Mouse (Mus musculus) erythroblast, embryonic 14.5 days (primary cell): Measurements from ENCODE around the gene Pigv.

Experiments used
- GATA1 ChIP-seq: IDR thresholded peaks from 2 replicates; pipeline ENCODE4 v1.6.1; 2012; ENCODE audit warnings: low read length, inconsistent platforms, mixed read lengths
- TAL1 ChIP-seq: IDR thresholded peaks from 3 replicates; pipeline ENCODE4 v1.6.1; 2012; ENCODE audit warnings: low read length, inconsistent platforms, mixed read lengths

- no peak for TF ChIP-seq TAL1
- TF ChIP-seq GATA1, result no peak
Observed at GRCm38 (mm10) chr4:133625621-133626071, 46.8 kb downstream of the Pigv start.
